Mouse (Mus musculus) MEL (cell line): ENCODE data around the gene Mta3. TPM values are rescaled to one million over a fixed set of nuclear protein-coding genes. Genes with fewer than 3 reads are reported as not detected.

Experiments
- DNase-seq: peaks from one replicate; pipeline ENCODE4 v3.0.0; 2011; ENCODE audit warnings: low read depth, low spot score
- H3K27ac ChIP-seq: 2 replicates; pipeline ENCODE4 v1.5.1; 2012; ENCODE audit warnings: low read depth, mild to moderate bottlenecking, control low read depth, low read length, moderate library complexity; ENCODE audit not compliant: control insufficient read depth
- H3K27me3 ChIP-seq, 2 experiments: fragments of 150-350 bp in 1 of 2; sonication (generic) in 1 of 2; 2 replicates each; pipeline ENCODE4 v1.6.1; 2012; ENCODE audit warnings: low read length in 2 of 2, mild to moderate bottlenecking in 2 of 2, improper control_type of control experiment in 1 of 2, moderate library complexity in 1 of 2; ENCODE audit not compliant: insufficient read depth in 2 of 2, control insufficient read depth in 1 of 2
- H3K36me3 ChIP-seq, 2 experiments: 2 replicates each; pipeline ENCODE4 v1.6.1; 2012 to 2014; ENCODE audit warnings: low read length in 2 of 2, improper control_type of control experiment in 1 of 2, inconsistent platforms in 1 of 2, mild to moderate bottlenecking in 1 of 2; ENCODE audit not compliant: insufficient read depth in 2 of 2, control insufficient read depth in 1 of 2
- H3K4me1 ChIP-seq, 2 experiments: fragments of 150-350 bp in 1 of 2; sonication (generic) in 1 of 2; 2 replicates each; pipeline ENCODE4 v1.6.1; 2012; ENCODE audit warnings: low read length in 2 of 2, improper control_type of control experiment in 1 of 2, mild to moderate bottlenecking in 1 of 2; ENCODE audit not compliant: insufficient read depth in 2 of 2, control insufficient read depth in 1 of 2
- H3K4me3 ChIP-seq, 2 experiments: fragments of 150-350 bp in 1 of 2; sonication (generic) in 1 of 2; 2 replicates each; pipeline ENCODE4 v1.5.1; 2012; ENCODE audit warnings: low read depth in 2 of 2, low read length in 2 of 2, mild to moderate bottlenecking in 2 of 2, moderate library complexity in 2 of 2, control low read depth in 1 of 2, improper control_type of control experiment in 1 of 2; ENCODE audit not compliant: control insufficient read depth in 1 of 2, insufficient read depth in 1 of 2
- H3K79me2 ChIP-seq: 2 replicates; pipeline ENCODE4 v1.6.1; 2012; ENCODE audit warnings: mild to moderate bottlenecking, low read length, moderate library complexity; ENCODE audit not compliant: control insufficient read depth, poor library complexity, insufficient read depth
- H3K9ac ChIP-seq: 2 replicates; pipeline ENCODE4 v1.6.1; 2012; ENCODE audit warnings: low read depth, mild to moderate bottlenecking, control low read depth, low read length, moderate library complexity; ENCODE audit not compliant: control insufficient read depth, poor library complexity, severe bottlenecking
- H3K9me3 ChIP-seq: fragments of 150-350 bp; sonication (generic); replicated peaks from 2 replicates; pipeline ENCODE4 v1.6.1; 2012; ENCODE audit warnings: mild to moderate bottlenecking, low read length, improper control_type of control experiment, moderate library complexity; ENCODE audit not compliant: insufficient read depth
- E2F4 ChIP-seq: IDR thresholded peaks from 2 replicates; pipeline ENCODE4 v1.6.1; 2011; ENCODE audit warnings: low read depth, low read length, improper control_type of control experiment, borderline replicate concordance
- ETS1 ChIP-seq: IDR thresholded peaks from 2 replicates; pipeline ENCODE4 v1.6.1; 2012; ENCODE audit warnings: low read depth, mild to moderate bottlenecking, inconsistent platforms, low read length, improper control_type of control experiment, moderate library complexity
- HCFC1 ChIP-seq: IDR thresholded peaks from 2 replicates; pipeline ENCODE4 v1.6.1; 2012; ENCODE audit warnings: low read depth, mild to moderate bottlenecking, inconsistent platforms, low read length, improper control_type of control experiment, moderate library complexity
- KAT2A ChIP-seq: conservative IDR thresholded peaks from 2 replicates; pipeline ENCODE4 v1.6.1; 2012; ENCODE audit warnings: low read depth, low read length, improper control_type of control experiment, inconsistent platforms
- MAFK ChIP-seq: IDR thresholded peaks from 2 replicates; pipeline ENCODE4 v1.6.1; 2011; ENCODE audit warnings: low read depth, mild to moderate bottlenecking, low read length, improper control_type of control experiment, borderline replicate concordance
- MXI1 ChIP-seq: IDR thresholded peaks from 2 replicates; pipeline ENCODE4 v1.6.1; 2011; ENCODE audit warnings: mild to moderate bottlenecking, low read depth, low read length, improper control_type of control experiment
- MYB ChIP-seq: IDR thresholded peaks from 2 replicates; pipeline ENCODE4 v1.6.1; 2011; ENCODE audit warnings: mild to moderate bottlenecking, low read depth, low read length, improper control_type of control experiment
- NELFE ChIP-seq: IDR thresholded peaks from 2 replicates; pipeline ENCODE4 v1.6.1; 2011; ENCODE audit warnings: low read depth, low read length, improper control_type of control experiment
- NRF1 ChIP-seq: IDR thresholded peaks from 2 replicates; pipeline ENCODE4 v1.6.1; 2014; ENCODE audit warnings: low read depth, mild to moderate bottlenecking, inconsistent platforms, low read length, improper control_type of control experiment, moderate library complexity; ENCODE audit not compliant: poor library complexity, insufficient read depth, severe bottlenecking
- POLR2A ChIP-seq, 2 experiments: IDR thresholded peaks; 2 replicates each; pipeline ENCODE4 v1.6.1; 2011 to 2012; ENCODE audit warnings: low read length in 2 of 2, mild to moderate bottlenecking in 2 of 2, control low read depth in 1 of 2, improper control_type of control experiment in 1 of 2, low read depth in 1 of 2, moderate library complexity in 1 of 2; ENCODE audit not compliant: control insufficient read depth in 1 of 2, insufficient read depth in 1 of 2, poor library complexity in 1 of 2
- POLR2AphosphoS2 ChIP-seq: IDR thresholded peaks from 2 replicates; pipeline ENCODE4 v1.6.1; 2011; ENCODE audit warnings: low read length, improper control_type of control experiment
- RAD21 ChIP-seq: IDR thresholded peaks from 2 replicates; pipeline ENCODE4 v1.6.1; 2011; ENCODE audit warnings: mild to moderate bottlenecking, low read depth, low read length, improper control_type of control experiment
- SMC3 ChIP-seq: IDR thresholded peaks from 2 replicates; pipeline ENCODE4 v1.6.1; 2011; ENCODE audit warnings: low read depth, low read length, improper control_type of control experiment
- TAL1 ChIP-seq: IDR thresholded peaks from 2 replicates; pipeline ENCODE4 v1.6.1; 2012; ENCODE audit warnings: mild to moderate bottlenecking, inconsistent platforms, low read length, moderate library complexity, mixed read lengths
- TBP ChIP-seq: IDR thresholded peaks from 2 replicates; pipeline ENCODE4 v1.8.0; 2011; ENCODE audit warnings: low read depth, low read length, improper control_type of control experiment
- TCF12 ChIP-seq: IDR thresholded peaks from 2 replicates; pipeline ENCODE4 v1.6.1; 2014; ENCODE audit warnings: low read depth, mild to moderate bottlenecking, inconsistent platforms, low read length, improper control_type of control experiment, moderate library complexity
- ZC3H11A ChIP-seq: IDR thresholded peaks from 2 replicates; pipeline ENCODE4 v1.6.1; 2012; ENCODE audit warnings: low read depth, mild to moderate bottlenecking, inconsistent platforms, low read length, improper control_type of control experiment
- ZKSCAN1 ChIP-seq: IDR thresholded peaks from 2 replicates; pipeline ENCODE4 v1.6.1; 2012; ENCODE audit warnings: low read depth, mild to moderate bottlenecking, inconsistent platforms, low read length, improper control_type of control experiment, moderate library complexity
- polyA plus RNA-seq, 2 experiments: library from polyadenylated mRNA; stranded (reverse) in 1 of 2; unstranded in 1 of 2; fragments of >175 nt in 1 of 2; fragments of >200 nt in 1 of 2; gene quantifications; 2 replicates each; pipeline versions ENCODE4 v1.2.1 to v1.2.4; 2012; ENCODE audit warnings: low replicate concordance in 2 of 2, low read depth in 1 of 2; ENCODE audit not compliant: insufficient read length in 2 of 2, insufficient read depth in 1 of 2, missing spikeins in 1 of 2
- total RNA-seq: library from RNA; depleted of rRNA; stranded (reverse); fragments of 300-350 nt; gene quantifications from 2 replicates; pipeline ENCODE4 v1.2.3, GENCODE M21; 2012

The Mta3 gene
- total and polyA plus RNA-seq, 3 experiments: 28.8 to 58.2 TPM; not detected in 1

DNA sequence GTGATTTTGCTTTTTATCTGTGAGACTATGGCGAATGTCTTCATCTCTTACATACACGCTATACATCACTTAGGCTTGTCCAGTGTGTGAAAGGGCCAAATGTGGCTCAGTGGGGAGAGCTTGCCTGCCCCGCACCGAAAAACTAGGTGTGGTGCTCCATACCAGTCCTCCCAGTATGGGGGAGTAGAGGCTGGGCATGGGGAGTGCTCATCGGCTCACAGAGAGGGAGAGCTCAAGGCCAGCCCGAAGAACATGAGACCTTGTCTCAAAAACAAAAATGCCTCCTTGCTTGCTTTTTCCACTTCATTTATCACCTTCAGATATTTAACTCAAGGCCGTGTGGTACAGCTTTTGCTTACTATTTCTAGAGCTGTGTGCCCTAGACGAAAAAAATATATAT lies 4.7 kb downstream of the Mta3 start:
- Histone ChIP-seq H3K4me3 (no peak overlapping the region), H3K27me3 (no peaks in the 10 kb centered on the region), H3K27ac (no peak overlapping the region), H3K4me1 (peaks cover 4 to 20% of the 10 kb centered on the region in 2 experiments), H3K9me3 (no peaks in the 10 kb centered on the region), H3K79me2 (peaks cover 19% of the 10 kb centered on the region), H3K36me3 (peaks cover 3 to 18% of the 10 kb centered on the region in 2 experiments), H3K9ac (no peak overlapping the region)
- TF ChIP-seq MXI1: no peak
- no peak for TF ChIP-seq MYB
- no peak for TF ChIP-seq E2F4
- TF ChIP-seq HCFC1: no peak
- no peak for TF ChIP-seq TAL1
- no peak for DNase-seq

DNA sequence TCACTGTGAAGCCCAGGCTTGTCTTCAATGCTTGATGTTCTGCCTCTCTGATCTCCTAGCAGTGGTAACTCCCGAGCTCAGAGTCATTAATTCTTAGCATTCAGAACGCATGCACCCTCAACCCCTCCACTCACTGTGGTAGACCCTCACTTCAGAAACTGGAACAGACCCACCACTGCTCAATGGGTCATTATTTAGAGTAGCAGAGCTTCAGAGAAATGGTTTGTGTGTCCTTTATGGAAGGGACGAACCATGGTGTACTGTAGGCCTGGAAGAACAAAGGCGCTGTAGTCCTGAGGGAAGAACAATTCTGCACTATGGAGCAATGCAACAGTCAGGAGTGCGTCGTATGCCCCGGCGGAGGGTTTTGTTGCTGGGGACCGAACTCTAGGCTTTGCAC lies 6.4 kb downstream of the Mta3 start:
- Histone ChIP-seq H3K27me3 (no peaks in the 10 kb centered on the region), H3K79me2 (peaks cover 8% of the 10 kb centered on the region), H3K27ac (no peak overlapping the region), H3K9ac (no peak overlapping the region), H3K4me1 (peaks cover 2 to 17% of the 10 kb centered on the region in 2 experiments), H3K9me3 (no peaks in the 10 kb centered on the region), H3K36me3 (peaks cover 3 to 15% of the 10 kb centered on the region in 2 experiments)
- no peak for DNase-seq
- no peak for TF ChIP-seq POLR2AphosphoS2
- no peak for TF ChIP-seq ZKSCAN1
- TF ChIP-seq ZC3H11A: no peak
- no peak for TF ChIP-seq NELFE
- no peak for TF ChIP-seq TBP
- no peak for TF ChIP-seq TCF12
- TF ChIP-seq SMC3: no peak
- no peak for TF ChIP-seq RAD21
- no peak for TF ChIP-seq KAT2A
- TF ChIP-seq NRF1: no peak
- TF ChIP-seq HCFC1: no peak
- no peak for TF ChIP-seq MYB
- TF ChIP-seq E2F4: no peak
- no peak for TF ChIP-seq POLR2A (IDR thresholded peaks at IDR 0.05; ENCODE audit: control insufficient read depth in 1 of 2, insufficient read depth in 1 of 2, low read depth in 1 of 2, low read length in 2 of 2, poor library complexity in 1 of 2)
- TF ChIP-seq ETS1: no peak
- TF ChIP-seq MAFK: no peak
- TF ChIP-seq, all 39 proteins: peak for 0
- no peak overlapping the region for H3K4me3 ChIP-seq
